Mouse (Mus musculus): ENCODE data around the gene Arhgef16.

Gene Arhgef16

DNA sequence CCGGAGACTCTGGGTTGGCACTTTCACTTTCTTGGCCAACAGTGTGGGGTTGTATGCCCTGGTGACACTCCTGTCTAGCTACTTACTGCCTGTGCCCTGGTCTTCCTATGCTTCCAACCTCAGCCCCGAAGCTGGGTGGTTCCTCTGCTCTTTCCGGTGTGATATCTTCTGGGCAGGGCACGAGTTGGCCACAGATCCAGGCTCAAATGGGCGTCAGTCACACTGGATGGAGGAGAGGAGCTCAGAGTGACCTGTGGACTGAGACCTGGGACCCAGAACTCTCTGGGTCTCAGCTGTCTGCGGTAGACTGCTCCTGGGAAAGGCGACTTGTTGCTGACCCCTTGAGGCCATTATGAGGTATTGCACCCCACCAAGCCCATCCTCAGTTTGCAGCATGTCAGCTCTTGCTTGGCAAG lies at the start of gene Arhgef16:
Gene Arhgef16 (minus strand): TSS at position 211 of the 416 bp plus-strand sequence.
- peak; percentile 41 for DNase-seq

DNA sequence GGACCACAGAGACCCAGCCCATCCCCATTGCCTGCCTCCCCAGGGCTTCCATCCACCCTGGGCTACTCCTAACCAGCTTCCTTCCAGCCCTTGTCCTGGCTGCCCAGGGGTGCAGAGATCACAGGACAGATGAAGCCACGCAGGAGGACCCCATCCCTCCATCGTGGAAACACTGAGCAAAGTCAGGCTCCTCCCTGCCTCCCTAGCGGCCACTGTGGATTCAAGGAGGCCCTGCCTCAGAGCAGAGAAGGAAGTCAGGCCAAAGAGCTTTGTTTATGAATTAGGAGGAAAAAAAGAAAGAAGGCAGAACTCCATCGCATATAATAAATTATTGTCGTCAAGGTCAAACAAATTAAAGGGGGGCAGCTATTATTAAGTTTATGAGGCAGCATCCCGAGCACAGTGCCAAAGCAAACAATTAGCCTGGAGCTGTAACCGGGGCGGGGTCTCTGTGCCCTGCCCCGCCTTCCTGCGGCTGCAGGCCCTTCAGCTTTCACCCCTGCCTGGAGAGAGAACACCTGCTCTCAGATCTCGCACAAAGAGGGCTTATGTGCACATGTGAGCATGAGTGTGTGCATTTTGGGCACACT lies 46.8 kb upstream of the Arhgef16 start:
- DNase-seq = no peak

DNA sequence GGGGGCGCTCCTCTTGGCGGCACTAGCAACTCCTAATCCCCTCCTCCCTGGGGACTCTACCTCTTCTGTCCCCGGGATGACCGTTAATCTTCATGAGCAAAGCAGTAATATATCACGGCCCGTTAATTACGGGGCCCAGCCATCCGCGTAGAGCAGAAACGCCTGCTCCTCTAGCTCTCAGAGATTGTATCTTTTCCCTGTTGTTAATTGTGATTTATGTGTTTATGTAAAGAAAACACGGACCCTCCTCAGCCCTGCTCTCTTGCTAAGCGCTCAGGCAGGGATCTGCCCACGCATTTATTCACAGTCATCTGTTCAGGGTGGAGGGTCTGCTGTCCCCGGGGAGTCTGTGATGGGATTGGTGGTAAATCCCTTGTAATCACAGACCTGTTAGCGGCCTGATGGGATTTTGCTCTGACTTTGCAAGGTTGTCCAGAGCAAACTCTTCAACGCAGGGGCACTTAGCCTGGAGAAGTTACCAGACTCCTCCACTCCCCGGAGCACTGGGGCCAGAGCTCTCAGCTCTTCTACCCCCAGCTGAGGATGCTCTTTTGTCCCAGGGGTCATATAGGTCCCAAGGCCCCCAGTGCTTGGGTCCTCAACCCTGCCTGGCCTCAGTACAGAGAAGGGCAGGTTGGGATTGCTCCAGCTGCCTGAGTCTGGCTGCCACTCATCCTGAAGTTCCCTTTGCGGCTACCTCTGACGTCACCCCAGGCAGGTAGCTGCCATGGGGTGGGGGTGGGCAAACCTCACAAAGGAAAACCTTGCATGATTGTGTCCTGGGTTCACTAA lies 45.5 kb upstream of the Arhgef16 start:
- no peak for DNase-seq

DNA sequence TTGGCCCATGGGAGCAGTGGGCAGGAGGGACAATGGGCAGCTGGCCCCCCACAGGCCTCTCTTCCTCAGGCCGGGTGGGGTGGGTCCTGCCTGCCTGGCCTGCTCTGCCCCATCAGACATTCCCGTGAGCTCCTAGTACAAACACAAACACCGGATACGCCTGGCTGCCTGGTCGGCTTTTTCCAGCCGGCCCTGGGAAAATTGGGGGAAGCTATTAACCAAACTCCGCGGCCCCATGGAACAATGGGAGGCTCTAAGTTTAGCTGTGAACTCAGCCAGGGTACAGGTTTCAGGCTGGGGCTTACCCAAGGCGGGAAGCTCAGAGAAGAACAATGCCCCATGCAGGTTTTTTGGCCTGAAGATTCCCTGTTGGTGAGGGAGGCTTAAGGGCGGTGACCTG lies 35.2 kb upstream of the Arhgef16 start:
- DNase-seq = no peak

DNA sequence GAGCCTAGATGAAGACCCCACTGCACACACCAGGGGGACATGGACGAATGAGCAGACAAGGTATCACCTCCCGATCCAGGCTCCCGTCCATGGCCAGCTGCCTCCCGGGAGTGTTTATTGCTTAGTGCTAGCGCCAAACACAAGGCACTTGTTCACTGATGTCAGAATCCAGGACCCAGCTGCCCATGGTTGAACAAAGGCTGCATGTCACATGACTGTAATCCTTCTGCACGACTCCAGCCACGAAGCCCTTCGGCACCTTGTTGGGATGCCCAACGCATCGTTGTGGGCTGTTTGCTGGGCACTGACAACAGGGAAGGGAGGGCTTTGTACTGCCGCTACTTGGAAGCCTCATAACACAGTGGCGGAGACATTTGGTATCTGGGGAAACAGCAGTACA lies 34.3 kb upstream of the Arhgef16 start, which contains the start of gene B230104I21Rik:
Gene B230104I21Rik (plus strand): TSS at position 367 of the 400 bp plus-strand sequence.
- peak; percentile 1 for DNase-seq

DNA sequence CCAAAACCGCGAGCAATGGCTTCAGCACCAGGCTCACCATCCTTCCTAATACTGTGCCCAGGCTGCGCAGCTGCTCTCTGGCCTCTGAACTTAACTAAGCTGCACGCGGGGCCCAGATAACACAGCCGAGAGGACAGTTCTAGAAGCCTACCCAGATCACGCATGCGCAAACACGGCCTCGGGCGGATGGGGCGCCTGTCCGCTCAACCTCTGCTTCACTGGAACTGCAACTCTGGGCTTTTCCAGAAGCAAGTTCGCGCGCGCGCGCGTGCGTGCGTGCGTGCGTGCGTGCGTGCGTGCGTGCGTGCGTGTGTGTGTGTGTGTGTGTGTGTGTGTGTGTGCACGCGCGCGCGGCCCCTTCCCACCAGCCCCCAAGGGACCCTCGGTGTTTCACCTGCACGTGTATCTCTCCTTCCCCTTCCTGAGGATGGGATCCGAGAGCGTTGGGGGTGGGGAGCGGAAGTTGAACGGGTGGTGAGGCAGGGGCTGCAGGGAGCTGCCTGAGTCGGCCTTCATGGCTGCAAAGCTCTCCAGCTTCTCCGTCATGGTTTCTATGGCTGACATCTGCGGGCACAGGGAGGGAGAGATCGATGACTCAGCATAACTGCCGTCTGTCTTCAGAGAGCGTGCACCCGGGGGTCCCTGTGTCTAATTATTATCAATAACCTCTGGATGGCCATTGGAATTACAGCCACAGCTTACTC lies 33.4 kb upstream of the Arhgef16 start:
- DNase-seq = peak; percentile 35

DNA sequence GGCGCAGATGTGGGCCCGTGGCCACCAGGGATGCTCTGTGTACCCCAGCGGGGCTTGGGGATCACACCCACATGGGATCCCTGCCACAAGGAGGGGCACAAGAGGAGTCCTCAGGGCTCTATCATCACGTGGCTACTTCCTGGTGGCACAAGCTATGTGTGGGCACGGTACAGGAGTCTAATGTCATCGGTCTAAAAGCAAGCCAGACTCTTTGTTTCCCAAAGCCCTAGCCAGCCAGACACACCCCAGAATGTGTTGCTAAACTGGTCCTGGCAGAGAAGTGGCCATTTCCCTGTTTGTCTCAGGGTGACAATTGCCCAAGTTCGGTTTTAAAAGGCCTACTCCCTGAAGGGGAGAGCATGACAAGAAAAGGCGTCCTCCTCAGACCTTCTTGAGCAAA lies 31.8 kb upstream of the Arhgef16 start:
- DNase-seq = no peak

DNA sequence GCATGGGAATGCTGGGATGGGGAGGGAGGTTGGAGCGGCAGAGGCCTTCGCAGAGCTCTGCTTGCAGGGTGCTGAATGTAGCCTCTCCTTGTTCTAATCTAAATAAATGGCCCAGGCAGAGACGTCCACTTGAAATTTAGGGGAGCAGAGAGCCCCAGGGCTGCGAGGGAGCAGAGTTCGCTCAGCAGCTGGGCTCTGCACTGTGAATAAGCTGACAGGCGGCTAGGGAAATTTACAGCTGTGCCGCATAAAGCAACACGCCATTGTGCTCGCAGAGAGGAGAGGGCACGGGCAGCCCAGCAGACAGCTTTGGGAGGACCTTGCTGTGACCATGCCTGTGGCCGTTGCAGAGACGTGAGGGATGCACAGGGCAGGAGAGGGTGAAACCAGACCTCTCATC lies 29.8 kb upstream of the Arhgef16 start:
- no peak for DNase-seq

DNA sequence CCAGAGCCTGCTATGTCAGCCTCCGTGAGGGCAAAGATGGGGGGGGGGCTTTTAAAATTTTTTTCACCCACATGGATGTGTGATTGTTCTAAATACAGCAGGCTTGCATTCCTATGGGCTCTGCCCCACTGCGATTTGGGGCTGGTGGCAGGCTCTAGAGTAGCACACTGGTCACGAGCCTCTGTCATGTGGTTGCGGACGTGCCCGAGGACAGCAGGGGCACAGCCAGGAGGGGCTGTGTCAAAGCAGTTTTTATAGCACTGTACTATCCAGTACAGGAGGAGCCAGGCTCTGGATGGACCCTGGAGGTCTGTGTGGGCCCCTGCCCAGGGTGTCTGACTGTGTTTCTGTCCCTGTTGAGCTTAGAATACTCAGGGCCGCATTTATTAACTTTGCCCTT lies 28.5 kb upstream of the Arhgef16 start:
- no peak for DNase-seq

DNA sequence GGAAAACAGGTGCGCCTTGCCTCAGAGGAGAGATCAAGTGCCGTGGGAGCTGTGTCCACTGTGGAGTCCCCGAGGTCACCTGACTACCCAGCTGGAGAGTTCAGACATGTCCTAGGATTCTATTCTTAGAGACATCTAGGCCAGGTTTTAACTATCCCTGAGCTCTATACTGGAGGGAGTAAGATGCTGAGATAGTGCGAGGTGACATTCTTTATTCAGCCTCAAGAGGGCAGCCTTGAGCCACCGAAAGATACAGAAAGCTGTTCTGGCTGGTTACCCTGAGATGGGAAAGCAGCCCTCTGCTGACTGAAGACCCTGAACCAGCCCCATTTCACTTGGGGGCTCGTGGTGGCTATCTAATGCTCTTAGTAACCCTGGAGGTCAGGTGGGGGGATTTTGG lies 27.4 kb upstream of the Arhgef16 start:
- peak; percentile 63 for DNase-seq

DNA sequence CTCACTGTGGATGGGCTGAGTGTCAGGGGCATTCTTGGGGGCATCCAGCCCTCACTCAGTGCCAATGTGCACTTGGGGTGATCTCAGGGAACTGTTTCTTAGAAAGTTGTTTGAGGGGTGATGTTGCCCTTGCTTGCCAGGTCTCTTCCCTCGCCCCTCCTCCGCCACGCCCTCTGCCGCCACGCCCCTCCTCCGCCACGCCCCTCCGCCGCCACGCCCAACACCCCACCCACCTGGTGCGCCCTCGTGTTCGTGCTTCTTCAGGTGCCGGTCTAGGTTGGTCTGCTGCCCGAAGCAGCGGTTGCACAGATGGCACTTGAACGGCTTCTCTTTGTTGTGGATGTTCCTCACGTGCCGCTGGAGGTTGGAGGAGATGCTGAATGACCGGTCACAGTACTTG lies 27.0 kb upstream of the Arhgef16 start:
- DNase-seq = no peak

DNA sequence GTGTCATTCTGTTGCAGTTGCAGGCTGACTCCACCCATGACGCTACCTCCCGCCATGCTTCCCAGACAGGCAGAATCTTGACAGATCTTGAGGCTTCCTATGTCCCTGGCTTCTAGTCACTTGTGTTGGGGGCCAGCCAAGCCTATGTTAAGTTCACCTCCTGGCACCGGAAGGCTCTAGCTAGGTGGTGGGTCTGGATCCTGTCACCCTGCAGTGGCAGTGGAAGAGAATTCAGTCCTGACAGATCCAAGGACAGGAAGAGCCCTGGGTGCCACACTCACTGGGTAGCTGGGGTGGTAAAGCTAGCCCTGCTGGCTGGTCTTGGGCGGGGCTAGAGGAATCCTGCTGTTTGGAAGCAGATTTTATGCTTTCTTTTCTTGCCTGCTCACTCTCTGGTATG lies 23.9 kb upstream of the Arhgef16 start:
- DNase-seq = no peak

DNA sequence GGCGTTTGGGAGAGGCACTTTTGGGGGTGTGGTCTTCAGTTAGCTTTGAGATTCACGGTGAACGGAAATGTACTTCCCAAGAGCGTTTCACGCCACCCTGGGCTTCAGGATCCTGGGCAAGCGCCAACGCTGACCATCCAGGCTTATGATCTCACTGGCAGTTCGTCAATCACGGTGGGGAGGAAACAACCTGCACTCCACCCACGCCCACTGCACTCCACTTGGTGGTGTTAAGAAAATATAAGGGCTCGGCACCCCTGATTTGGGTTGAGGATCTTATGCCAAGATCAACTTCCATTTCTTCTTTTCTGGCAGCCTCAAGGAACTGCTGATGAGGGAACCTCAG lies 12.1 kb upstream of the Arhgef16 start:
- no peak for DNase-seq

DNA sequence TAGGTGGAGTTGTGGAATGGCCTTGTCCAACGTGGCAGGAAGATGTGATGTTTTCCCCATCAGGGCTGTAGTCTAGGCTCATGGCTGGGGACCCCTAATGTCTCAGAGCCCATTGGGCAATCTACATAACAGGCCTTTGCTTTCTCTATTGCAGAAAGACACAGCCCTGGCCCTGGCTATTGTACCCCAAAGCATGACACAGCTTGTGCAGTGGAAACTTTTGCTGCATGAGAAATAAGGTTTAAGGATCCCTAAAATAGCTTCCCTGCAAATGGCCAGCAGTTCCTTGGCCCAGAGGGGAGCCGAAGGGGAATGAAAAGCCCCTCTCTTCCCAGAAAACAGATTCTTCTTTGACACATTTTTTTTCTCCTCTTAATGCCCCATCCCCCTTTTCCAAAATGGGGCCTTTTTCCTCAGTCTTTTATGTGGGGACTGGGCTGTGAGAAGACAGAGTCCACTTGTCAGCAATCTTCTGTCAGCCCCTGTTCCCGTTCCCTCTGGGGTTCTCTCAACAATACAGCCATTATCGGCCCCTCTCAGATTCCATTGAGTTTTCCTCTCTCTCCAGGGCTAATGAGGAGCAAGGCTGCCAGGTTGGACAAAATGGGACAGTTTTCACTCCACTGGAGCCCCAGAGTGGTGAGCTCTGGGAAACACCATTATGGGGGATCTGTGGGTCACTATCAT lies 11.6 kb upstream of the Arhgef16 start:
- peak; percentile 9 for DNase-seq

DNA sequence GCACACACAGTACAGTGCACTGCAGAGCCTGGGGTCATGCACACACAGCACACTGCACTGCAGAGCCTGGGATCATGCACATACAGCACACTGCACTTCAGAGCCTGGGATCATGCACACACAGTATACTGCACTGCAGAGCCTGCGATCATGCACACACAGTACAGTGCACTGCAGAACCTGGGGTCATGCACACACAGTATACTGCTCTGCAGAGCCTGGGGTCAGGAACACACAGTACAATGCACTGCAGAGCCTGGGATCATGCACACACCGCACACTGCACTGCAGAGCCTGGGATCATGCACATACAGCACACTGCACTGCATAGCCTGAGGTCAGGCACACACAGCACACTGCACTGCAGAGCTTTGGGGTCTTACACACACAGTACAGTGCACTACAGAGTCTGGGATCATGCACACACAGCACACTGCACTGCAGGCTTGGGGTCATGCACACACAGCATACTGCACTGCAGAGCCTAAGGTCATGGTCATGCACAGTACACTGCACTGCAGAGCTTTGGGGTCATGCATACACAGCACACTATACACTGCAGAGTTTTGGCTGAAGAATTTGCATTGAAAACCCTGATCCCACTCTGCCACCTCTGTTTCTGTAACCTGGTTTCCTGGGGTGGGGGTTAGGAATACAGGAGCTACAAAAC lies 10.8 kb upstream of the Arhgef16 start:
- DNase-seq = no peak

DNA sequence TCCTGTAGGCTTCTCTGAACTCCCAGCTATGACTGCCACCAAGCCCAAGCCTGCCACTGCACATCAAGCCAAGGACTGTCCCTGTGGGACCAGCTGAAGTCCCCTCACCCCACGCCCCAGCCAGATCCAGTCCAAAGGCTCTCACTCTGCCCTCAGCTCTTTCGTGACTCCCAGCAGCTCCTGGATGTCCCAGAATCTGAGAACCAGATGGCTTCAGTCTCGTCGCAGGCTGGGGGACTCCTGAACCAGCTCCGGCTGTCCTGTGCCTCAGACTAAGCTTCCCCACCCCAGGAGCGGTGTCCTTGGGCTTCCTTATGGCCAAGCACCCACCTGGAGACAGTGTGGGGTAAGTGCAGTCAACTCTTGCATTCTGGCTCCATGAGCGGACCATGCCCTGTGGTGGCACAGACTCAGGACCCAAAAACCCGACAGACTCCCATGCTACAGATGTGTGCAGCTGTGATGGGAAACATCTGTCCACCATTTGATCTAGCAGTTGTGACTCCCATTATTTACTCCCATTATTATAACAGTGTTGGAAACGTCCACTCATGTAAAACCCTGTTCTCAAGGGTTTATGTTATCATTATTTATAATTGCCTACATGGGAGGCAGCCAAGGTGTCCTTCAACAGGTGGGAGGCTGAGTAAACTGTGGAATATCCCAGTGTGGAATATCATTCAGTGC lies 9.2 kb upstream of the Arhgef16 start:
- no peak for DNase-seq

DNA sequence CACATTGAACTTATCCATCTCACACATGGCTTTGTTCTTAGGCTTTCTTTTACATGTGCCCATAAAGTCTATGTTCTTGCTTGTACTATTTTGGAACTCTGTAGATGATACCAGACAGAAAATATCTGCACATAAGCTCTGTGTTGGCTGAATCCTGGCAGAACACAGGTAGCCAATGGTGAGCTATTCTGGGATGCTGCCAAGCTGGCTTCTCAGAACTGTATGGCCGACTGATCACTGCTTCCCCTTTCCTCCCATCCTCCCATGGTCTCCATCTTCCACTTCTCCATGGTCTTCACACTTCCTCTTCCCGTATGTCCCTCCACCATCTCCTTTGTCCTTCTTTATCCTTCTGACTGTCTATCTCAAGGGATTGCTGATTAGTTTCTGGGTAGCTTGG lies 7.7 kb upstream of the Arhgef16 start:
- DNase-seq = no peak

DNA sequence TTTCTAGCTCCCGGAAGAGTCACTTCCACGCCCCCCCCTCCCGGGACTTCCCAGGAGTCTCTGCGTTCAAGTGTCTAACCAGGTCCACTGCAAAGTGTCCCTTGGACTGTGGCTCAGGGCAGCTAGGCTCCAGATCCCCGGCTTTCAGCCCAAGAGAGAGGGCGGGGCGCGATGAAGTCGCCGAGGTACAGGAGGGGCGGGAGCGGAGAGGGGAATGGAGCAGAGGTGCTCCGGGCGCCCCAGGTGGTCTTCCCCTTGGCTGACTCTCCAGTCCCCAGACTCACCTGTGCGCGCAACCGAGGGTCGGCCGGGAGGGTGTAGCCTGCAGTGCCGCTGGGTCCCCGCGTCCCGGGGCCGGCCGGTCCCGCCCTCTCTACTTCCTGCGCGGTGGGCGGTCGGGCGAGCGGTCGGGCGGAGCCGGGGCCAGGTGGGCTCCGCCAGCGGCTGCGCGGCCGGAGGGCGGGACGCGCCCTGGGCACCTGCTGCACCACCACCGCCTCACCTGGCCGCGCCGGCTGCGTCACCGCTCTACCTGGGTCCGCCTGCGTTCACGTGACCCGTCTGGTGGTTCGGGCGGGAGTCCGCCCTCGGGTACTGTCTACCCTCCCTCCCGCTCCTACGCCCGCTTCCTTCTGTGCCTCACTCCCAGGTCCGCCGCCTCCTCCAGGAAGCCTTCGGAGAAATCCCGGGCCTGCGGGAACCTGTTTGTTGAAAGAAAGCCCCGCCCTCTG lies 1.8 kb downstream of the Arhgef16 start:
- DNase-seq = no peak

DNA sequence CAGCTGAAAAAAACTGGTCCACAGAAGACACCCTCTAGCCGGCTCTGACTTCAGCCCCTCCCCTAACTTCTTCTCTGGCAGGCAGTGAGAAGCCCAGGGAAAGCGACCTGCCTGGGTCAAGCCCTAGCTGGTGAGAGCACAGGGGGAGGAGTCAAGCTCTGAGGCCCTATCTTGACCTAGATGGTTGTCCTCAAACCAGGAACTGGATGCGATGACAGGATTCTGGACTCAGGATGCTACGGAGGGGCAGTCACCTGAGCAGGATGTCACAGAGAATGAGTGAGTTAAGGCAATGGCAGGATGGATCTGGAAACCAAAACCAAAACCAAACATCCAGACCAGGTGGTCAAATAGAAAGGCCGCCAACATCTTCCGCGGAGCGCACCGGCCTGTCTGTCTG lies 3.7 kb downstream of the Arhgef16 start:
- no peak for DNase-seq

DNA sequence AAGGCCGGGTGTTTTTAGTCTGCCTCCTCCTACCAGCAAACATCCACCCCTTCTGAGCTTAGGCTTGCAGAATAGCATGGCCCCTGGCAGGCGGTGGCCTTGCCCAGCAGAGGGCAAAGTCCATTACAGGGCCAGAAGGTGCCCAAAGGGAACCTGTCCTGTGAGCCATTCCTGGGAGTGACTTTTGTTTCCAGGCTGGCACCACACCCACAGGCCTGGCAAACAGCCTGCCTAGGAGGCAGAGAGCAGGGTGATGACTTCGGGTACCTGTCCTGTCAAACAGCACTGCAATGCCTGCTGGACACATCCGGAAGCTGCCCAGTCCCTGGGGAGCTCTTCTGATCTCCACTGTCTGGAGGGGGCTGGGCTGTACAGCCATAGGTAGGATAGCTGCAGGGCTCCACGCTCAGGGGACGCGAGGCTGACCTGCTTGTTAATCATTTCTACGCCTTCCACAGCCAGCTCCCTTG lies 7.2 kb downstream of the Arhgef16 start:
- no peak for DNase-seq

DNA sequence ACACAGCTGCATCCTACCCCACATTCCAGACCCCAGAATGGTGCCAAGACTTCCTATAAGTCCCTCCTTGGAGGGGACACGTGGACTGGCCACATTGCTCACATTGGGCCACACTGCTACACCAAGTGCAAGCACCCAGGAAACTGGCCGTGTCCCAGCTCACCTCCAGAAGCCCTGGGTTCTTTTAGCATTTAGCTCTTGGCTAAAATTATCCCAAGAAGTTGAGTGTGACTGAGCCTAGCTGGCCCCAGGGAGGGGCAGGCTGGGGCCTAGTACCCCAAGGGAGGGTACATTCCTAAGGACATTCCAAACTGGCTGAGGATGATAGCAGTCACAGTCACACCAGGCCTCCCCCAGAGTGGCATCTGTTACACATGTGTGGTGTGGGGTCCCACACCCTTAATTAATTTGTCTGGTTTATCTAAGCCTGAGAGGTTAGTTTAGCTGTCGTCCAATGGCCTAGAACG lies 7.7 kb downstream of the Arhgef16 start:
- DNase-seq = no peak

Measured in cerebellum, adult 9-10 months (tissue).